Mouse (Mus musculus) left cerebral cortex, postnatal 36 days (tissue): ENCODE data around the gene Rpsa. TPM values are rescaled to one million over a fixed set of nuclear protein-coding genes. Genes with fewer than 3 reads are reported as not detected.

Source experiments
- DNase-seq, 2 experiments: peaks; one replicate each; pipeline ENCODE4 v3.0.0; 2021 to 2022; ENCODE audit warnings: low spot score in 2 of 2, mixed read lengths in 1 of 2
- intact Hi-C: fragments of 180-260 bp; cut with DNase I; formaldehyde crosslinking; loops from one replicate; pipeline ENCODE4 v1.15.1; 2025
- total RNA-seq, 2 experiments: library from RNA; stranded (reverse); gene quantifications; 2 replicates each; pipeline ENCODE4 v1.2.3; 2021

Gene Rpsa
- total RNA-seq, 2 experiments from 2014 or later: 361 to 417 TPM

GRCm38 (mm10) chr9:120111156-120111945 is 16.1 kb upstream of the Rpsa start:
- DNase-seq: no peak
- intact Hi-C loops: no loop called here

- no peak for DNase-seq
- intact Hi-C loops: no loop called here
These were observed 15.0 kb upstream of the Rpsa start for GRCm38 (mm10) chr9:120112472-120112871.

DNA sequence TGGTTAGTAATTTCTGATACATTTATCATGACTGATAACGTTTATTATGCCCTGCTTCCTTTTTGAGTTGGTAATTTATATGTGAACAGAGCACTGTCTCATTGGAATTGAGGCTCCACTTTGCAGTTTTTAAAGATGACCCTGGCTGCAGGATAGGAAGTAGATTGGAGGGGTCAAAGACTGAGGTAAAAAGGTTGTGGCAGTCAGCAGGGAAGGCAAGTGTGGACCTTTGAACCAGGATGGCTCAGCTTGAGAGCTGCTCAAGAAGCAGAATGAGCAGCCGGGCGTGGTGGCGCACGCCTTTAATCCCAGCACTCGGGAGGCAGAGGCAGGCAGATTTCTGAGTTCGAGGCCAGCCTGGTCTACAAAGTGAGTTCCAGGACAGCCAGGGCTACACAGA is 14.0 kb upstream of the Rpsa start:
- intact Hi-C loops: no loop called here
- no peak for DNase-seq

DNA sequence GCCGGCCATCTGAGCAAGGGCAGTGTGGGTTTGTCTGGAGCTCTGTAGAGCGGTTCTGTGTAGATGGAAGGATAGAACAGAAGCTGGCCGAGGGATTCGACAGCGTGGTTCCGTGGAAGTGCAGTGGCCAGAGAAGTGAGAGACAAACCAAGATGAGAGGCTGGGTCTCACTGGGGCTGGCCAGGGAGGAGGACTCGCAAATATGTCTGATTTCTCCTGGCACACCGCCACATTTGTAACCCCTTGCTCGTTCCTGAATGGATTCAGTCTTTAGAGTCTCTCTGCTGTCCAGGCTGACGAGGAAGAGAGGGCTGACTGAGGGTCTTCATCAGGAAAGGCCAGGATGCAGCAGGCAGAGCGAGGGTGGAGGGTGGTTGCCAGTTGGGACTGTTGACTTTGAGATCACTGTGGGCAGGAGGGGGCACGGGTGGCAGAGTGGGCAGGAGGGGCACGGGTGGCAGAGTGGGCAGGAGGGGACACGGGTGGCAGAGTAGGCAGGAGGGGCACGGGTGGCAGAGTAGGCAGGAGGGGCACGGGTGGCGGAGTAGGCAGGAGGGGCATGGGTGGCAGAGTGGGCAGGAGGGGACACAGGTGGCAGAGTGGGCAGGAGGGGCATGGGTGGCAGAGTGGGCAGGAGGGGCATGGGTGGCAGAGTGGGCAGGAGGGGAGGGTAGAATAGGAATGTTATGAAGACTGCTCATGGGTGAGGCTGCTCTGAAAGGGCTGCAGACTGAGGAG is 13.3 kb upstream of the Rpsa start:
- intact Hi-C loops: no loop called here
- DNase-seq: no peak

DNA sequence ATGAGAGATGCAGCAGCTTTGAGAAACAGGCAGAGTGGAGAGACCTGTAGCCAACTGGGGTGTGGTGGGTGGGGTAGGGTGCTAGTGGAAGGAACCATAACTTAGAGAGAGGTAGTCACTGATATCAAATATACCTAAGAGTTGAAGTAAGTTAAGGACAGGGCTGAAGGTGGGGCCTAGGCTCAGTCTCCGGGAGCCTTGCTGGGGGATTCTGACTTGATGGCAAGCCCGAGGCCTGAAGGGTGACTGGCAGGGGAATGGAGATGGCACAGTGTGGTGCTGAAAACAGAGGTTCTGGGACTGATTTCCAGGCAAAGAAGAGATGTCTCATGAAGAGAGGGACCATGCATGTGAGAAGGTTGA is 12.7 kb upstream of the Rpsa start:
- intact Hi-C loops: no loop called here
- no peak for DNase-seq

- intact Hi-C loops: no loop called here
These were observed 11.9 kb upstream of the Rpsa start for GRCm38 (mm10) chr9:120115580-120115979.

GRCm38 (mm10) chr9:120116184-120116624 is 11.3 kb upstream of the Rpsa start:
- intact Hi-C loops: no loop called here
- DNase-seq: no peak

More at GRCm38 (mm10) chr9:120115580-120115979, 11.9 kb upstream of the Rpsa start:
- DNase-seq: no peak

GRCm38 (mm10) chr9:120118212-120118611 is 9.3 kb upstream of the Rpsa start:
- intact Hi-C loops: no loop called here
- no peak for DNase-seq

- intact Hi-C loops: no loop called here
- no peak for DNase-seq
These were observed 7.0 kb upstream of the Rpsa start for GRCm38 (mm10) chr9:120120503-120120902.

DNA sequence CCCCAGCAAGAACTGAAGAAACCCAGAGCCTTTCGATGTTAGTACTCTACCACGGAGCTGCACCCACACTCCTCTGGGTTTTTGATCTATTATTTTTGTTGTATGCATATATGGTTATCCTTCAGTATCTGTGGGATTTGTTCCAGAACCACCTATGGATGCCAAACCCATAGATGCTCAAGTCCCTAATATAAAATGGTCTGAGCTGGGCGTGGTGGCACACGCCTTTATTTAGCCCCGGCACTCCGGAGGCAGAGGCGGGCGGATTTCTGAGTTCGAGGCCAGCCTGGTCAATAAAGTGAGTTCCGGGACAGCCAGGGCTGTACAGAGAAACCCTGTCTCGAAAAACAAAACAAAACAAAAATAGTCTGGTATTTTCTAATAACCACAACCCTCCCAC is 621 bp upstream of the Rpsa start:
- intact Hi-C loops: loop anchor here (5.0 kb wide), 1 partner anchor 365 kb away; the partner anchor contains the start of gene Eif1b
- DNase-seq: no peak

DNA sequence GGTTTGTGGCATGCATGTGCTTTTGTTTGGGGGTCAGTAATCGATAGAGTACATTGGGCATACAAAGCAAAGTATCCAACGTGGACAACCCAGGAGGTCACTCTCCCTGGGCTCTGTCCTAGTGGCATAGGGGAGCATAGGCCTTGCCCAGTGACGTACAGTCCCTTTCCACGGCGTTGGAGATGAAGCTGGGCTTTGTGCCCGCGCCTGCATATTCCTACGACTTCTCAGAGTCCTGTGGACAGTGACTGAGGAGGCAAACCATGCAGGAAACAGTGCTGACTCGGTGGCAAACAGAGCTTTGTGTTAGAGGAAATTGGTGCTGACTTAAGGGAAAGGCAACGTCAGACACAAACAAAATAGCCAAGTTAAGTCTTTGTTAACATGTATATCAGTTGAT is 1.8 kb downstream of the Rpsa start:
- intact Hi-C loops: loop anchor here (5.0 kb wide), 1 partner anchor 363 kb away; the partner anchor contains the start of gene Eif1b

DNA sequence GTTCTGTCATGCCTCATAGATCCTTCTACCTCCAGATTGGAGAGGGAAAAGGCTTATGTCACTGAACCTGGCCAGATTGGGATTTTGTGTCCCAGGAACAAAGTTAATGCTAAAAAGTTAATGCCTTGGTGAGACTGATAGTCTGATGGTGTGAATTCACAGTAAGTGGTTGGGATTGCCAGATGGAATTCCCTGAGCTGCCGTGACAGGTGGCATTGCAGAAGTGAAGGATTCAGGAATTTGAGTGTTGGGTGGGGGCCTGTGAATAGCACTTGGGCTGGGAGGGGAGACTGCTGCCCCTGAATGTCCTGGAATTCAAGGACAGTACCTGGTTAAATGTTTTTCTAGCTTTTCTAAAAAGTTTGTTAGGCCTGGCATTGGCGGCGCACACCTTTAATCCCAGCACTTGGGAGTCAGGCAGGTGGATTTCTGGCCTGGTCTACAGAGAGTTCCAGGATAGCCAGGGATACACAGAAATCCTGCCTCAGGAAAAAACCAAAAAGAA is 4.3 kb downstream of the Rpsa start:
- intact Hi-C loops: no loop called here
- DNase-seq: no peak

More for the DNA sequence above, 1.8 kb downstream of the Rpsa start:
- no peak for DNase-seq

- DNase-seq: no peak
- intact Hi-C loops: no loop called here
These were observed 5.7 kb downstream of the Rpsa start for GRCm38 (mm10) chr9:120132980-120133754.

DNA sequence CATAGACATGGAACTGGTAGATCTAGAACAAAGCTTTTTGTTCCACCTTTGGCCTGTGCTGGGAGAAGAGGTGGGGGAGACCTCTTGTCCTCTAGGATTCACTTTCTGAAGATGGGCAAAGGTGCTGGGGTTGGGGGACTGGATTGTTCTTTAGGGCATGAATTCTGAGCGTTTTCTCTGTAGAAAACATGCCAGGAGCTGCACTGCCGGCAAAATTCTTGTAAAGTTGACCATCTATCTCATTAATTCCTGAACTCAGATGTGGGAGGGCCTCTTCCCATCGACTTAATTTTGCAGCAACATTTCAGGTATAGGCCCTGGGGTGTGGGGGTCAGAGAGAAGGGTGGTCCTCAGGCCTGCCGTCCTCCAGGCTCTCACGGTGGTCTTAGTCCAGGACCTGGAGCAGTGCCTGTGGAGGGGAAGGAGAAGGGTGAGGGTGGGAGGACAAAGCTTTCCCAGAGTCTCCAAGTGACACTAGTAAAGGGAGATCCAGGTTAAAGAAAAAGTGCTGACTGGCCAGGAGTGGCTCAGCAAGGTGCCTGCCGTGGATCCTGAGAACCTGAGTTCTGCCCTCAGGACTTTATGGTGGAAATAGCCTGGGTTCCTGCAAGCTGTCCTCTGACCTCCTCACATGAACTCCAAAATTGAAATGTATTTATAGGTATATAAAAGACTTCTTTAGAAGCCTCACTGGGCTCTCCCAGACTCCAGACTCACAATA is 6.4 kb downstream of the Rpsa start:
- intact Hi-C loops: no loop called here
- DNase-seq: no peak

DNA sequence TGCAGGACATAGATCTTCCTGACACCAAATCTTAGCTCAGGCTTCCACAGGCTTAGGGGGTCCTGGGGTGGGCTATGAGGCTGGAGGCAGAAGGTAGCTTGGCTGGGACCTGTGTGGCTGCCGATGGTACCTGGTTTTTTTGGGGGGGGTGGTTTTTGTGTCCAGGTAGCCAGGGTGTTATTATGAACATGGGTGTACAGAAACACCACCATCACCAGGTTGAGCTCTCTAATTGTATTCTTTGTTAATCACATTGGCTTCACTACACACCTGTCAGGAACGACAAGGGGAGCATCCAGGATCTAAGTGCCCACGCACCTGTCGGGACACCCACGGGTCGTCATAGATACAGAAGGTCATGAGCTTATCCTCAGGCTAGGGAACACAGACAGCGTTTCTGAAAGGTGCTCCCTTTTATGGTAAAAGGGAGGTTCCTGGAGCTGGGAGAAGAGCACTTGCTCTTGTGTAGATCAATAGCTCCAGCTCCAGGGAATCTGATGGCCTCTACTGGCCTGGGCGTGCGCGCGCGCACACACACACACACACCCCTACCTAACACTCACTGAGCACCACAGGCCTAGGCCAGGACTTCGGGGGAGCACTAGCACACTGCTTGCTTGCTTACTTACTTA is 7.2 kb downstream of the Rpsa start:
- no peak for DNase-seq
- intact Hi-C loops: no loop called here

- intact Hi-C loops: no loop called here
- no peak for DNase-seq
These were observed 8.0 kb downstream of the Rpsa start for GRCm38 (mm10) chr9:120135454-120135853.

DNA sequence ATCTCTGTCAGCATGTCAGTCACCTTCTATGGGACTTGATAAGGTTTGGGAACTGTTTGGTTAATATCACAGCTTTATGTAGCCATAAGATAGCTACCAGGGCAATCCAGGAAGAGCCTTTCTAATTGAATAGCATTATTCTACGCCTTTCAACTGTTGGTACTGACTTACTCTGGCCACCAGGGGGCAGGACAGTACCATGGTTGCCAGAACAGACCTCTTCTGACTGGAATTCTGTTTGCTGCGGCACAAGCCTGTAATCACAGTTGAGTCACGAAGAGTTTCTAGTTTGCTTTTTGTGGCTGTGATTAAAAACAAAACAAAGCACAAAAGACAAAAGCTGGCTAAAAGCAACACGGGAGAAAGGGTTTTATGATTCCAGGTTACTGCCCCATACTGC is 13.2 kb downstream of the Rpsa start:
- intact Hi-C loops: loop anchor here (1.0 to 5.0 kb wide), 3 partner anchors 31 to 357 kb away; no protein-coding TSS in a partner anchor
- peak; percentile 70 to 71 for DNase-seq

GRCm38 (mm10) chr9:120144474-120144873 is 17.0 kb downstream of the Rpsa start:
- intact Hi-C loops: loop anchor here (5.0 kb wide), 2 partner anchors 233 to 353 kb away; no protein-coding TSS in a partner anchor

More at GRCm38 (mm10) chr9:120144474-120144873, 17.0 kb downstream of the Rpsa start:
- DNase-seq: no peak
